Mouse (Mus musculus) heart, adult 2 months (tissue): ENCODE results near the gene Gm10840.

ENCODE experiments used
- CTCF ChIP-seq: fragments of 200-600 bp; IDR thresholded peaks from 2 replicates; pipeline ENCODE4 v1.8.1; 2022; ENCODE audit warnings: antibody characterized with exemption, mild to moderate bottlenecking, moderate library complexity
- EP300 ChIP-seq: fragments of 200-500 bp; IDR thresholded peaks from 2 replicates; pipeline ENCODE4 v1.6.1; 2011; ENCODE audit warnings: low read depth, low read length, control low read depth; ENCODE audit not compliant: insufficient read depth
- POLR2A ChIP-seq: fragments of 200-500 bp; IDR thresholded peaks from 2 replicates; pipeline ENCODE4 v1.6.1; 2011; ENCODE audit warnings: mild to moderate bottlenecking, low read depth, low read length, control low read depth; ENCODE audit not compliant: insufficient read depth

GRCm38 (mm10) chr11:106194155-106194541 is 33.5 kb downstream of the Gm10840 start:
- no peak for TF ChIP-seq CTCF
- no peak for TF ChIP-seq POLR2A
- no peak for TF ChIP-seq EP300
